Mouse (Mus musculus) 3134 (cell line): ENCODE data around the gene Psmd1.

Experiments used
- DNase-seq: peaks from one replicate; pipeline ENCODE4 v3.0.0-alpha.2; 2011; ENCODE audit warnings: low spot score; ENCODE audit not compliant: insufficient read length; ENCODE audit errors: extremely low read depth

The Psmd1 gene

GRCm38 (mm10) chr1:86058856-86059769, 5.1 kb upstream of the Psmd1 start:
- peak; percentile 67 for DNase-seq

- no peak for DNase-seq
Observed at GRCm38 (mm10) chr1:86062523-86062922, 1.7 kb upstream of the Psmd1 start.

DNA sequence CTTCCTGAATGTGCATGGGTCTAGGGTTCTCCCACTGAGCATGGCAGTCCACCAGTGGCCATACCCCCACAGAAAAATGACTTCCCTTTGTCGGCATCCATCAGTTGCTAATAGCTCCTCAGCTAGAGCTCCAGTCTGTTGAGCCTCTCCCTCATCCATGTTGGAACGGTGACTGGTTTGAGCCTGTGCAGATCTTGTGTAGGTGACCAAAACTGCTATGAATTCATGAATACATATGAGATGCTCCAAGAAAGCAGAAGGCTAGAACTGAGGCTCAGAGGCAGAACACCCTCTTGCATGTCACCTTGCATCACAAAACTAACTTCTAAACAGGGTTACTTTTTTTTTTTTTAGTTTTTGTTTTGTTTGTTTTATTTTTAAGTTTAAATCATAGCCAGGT, 12.4 kb downstream of the Psmd1 start:
- DNase-seq, result no peak

GRCm38 (mm10) chr1:86094413-86094812, 30.2 kb downstream of the Psmd1 start:
- no peak for DNase-seq

- no peak for DNase-seq
Observed at GRCm38 (mm10) chr1:86105054-86105453, 40.9 kb downstream of the Psmd1 start.

- no peak for DNase-seq
Observed at GRCm38 (mm10) chr1:86111779-86112178, 47.6 kb downstream of the Psmd1 start, which contains the start of gene Htr2b. Htr2b (minus strand) TSS chr1:86111970.

GRCm38 (mm10) chr1:86114141-86114540, 50.0 kb downstream of the Psmd1 start:
- no peak for DNase-seq

DNA sequence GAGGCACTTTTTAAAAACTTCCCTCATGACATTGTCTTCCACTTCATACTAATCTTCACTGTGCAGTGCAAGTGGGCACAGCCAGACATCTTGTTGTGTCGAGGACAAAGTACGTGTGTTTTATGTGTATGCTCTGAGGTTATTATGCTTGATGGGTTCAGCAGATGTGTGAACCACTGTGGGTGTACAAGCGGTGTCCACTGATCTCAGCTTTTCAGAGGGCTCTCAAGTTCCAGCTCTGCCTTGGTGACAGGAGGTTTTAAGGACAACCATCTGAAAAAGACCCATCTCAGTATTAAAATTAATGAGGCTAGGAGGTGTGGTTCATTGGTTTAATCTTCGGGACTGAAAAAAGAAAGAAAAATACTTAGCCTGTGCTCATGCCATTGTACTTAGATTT, 55.4 kb downstream of the Psmd1 start:
- no peak for DNase-seq

DNA sequence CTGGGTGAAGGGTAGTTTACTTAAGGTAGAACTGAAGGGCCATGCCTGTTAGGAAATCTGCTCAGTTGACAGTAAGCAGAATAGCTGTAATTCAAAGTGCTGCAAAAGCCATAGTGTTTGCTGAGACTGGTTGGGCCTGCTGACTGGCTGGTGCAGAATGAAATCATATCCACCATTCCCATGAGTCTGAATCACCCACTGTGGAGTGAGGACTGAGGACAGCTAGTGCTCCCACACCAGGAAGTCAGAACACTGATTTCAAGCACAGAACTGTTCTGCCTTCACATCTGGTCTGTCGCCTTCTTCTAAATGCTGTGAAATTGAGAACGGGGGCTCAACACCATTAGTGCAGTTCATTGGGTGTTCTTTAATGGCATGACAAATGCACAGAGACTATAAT, 61.8 kb downstream of the Psmd1 start:
- no peak for DNase-seq

DNA sequence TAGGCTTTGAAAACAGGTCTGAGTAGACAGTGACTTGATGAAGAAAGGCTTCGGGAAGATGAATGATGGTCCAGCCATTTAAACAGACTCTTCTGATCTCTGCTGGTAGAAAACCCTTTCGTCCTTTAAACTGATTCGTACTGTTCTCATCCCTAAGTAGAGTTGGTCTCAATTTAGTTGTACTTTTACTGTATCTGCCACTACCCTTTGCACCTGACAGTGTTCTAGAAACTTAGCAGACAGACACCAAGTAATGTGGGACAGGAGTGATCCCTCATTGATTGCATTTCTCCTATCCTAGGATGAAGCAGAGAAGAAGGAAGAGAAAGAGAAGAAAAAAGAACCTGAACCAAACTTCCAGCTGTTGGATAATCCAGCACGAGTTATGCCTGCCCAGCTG, 69.2 kb downstream of the Psmd1 start, which contains the start of gene Gm21972:
Gene Gm21972, plus strand, starts transcription at position 301 of the 400 bp plus-strand sequence.
- no peak for DNase-seq

GRCm38 (mm10) chr1:86135315-86135714, 71.1 kb downstream of the Psmd1 start:
- DNase-seq, result no peak

DNA sequence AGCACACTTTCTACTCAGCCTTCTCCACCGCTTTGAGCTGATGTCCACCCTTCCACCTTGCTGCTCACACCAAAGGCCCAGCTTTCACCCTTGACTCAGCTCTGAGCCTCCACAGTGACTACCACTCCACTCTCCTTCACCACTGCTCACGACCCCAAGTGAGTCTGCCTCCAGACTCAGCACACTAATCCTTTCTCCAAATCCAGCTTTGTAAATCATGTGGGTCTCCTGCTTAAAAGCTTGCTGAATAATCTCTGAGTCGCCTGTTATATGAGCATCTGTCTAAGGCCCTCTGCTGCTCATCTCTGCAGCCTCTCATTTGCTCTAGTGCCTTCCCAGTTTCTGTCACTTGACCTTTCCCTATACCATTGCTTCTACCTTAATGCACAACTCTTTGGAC, 76.9 kb downstream of the Psmd1 start:
- DNase-seq, result no peak

DNA sequence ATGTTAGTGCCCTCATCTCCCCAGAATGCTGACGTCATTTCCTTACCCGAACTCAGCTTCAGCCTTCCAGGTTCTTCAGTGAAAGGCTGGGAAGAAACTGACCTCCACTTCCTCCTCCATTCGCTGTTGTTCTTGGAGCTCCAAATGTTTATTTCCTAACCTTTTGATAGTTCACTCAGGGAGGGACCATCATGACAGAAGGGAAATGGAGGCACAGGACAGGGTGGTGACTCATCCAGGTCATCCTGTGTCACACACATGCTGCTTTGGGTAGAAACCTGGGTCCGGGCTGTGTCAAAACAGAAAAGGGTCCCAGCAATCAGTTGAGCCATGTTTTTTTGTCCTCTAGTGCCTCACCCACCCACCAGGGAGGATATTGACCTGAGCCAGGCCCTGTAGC, 79.0 kb downstream of the Psmd1 start:
- DNase-seq, result no peak

DNA sequence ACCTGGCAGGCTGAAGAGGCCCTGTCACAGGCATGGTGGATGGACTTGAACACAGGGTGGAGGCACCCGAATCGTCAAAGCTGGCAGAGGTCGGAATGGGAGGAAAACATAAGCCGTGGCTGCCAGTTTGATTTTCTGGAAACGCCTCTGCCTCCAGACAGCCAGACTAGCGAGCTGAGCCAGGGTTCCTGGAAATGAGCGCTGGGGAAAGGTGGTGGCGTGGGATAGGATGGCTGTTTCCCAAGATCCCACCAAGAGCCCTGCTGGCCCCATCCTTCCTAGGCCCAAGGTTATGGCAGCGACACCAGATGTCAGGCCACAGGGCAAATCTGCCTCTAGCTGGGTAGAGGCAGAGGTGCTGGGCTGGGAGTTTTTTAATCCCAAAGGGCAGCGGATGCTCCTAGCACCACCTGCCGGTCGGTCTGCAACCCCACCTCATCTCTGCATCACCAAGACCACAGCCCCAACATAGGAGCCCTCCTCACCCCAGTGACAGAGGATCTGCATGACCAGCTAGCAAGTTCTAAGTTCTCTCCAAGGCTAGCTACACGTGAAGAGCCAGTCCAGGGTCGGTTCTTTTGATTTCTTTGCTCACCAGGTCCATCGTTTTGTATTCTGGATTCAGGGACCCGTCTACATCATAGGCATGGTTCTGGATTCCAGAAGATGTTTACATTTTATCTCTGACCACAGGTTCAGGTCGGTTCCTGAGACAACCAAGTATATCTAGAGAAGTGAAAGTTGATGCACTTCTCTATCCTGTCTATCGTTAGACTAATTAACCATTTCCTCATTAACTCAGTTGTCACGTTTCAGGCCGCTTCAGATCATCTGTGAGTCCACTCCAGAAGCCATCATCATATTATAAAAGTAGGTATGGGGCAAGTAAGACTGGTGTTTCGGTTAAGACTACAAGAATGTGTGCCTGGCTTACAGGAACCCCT, 80.1 kb downstream of the Psmd1 start:
- no peak for DNase-seq

DNA sequence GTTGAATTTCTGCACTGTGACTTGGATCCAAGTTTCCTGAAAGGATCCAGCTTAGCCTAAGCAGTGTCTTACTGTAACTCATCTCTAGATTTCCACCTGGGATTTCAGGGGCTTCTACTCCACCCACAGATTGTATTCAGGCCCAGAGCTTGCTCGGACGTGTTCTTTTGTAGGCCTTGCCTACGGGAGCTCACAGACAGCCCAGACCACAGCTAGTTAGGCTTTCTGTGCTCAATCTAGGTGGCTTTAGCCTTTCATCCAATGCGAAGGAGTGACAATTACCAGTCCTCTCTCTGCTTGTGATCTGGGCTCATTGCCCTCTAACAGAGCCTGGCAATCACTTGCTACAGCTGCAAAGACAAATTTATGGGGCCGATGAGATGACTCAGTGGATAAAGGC, 82.1 kb downstream of the Psmd1 start:
- DNase-seq, result no peak

GRCm38 (mm10) chr1:86147557-86147956, 83.4 kb downstream of the Psmd1 start:
- peak; percentile 67 for DNase-seq

DNA sequence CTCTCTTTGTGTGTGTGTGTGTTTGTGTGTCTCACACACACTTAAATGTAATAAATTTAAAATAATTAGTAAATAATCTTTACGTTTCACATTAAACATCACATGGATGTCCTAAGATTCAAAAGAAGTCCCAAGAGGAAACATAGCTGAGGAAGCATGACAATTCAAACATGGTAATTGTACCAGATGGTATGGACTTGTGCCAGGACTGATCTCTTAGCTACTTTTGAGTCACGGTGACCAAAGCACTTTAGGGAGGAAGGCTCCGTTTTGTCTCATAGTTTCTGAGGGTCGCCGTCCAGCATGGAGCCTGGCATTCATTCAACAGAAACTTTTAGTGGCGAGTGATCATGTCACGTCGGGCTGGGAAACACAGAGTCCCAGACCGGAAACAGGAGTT, 84.0 kb downstream of the Psmd1 start:
- peak; percentile 54 for DNase-seq

DNA sequence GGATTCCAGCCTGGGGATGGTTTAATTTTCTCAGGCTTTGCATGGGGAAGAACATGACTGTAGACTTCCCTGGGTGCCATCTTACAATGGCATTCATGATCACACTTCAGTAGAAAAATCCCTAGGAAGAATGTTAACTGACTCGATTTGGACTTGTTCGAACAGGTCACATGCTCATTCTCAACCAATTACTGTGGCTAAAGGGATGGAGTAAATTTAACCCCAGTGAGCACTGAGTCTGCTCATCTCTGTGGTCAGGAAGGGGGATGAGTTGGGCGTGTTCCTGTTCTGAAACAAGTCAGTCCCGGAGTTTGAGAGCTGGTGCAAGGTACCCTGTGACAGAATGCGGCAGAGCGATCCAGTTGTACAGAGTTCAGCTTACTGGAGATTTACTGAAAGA, 86.7 kb downstream of the Psmd1 start:
- peak; percentile 59 for DNase-seq

GRCm38 (mm10) chr1:86151376-86151775, 87.2 kb downstream of the Psmd1 start:
- DNase-seq, result peak; percentile 54

GRCm38 (mm10) chr1:86152618-86153017, 88.4 kb downstream of the Psmd1 start:
- no peak for DNase-seq

DNA sequence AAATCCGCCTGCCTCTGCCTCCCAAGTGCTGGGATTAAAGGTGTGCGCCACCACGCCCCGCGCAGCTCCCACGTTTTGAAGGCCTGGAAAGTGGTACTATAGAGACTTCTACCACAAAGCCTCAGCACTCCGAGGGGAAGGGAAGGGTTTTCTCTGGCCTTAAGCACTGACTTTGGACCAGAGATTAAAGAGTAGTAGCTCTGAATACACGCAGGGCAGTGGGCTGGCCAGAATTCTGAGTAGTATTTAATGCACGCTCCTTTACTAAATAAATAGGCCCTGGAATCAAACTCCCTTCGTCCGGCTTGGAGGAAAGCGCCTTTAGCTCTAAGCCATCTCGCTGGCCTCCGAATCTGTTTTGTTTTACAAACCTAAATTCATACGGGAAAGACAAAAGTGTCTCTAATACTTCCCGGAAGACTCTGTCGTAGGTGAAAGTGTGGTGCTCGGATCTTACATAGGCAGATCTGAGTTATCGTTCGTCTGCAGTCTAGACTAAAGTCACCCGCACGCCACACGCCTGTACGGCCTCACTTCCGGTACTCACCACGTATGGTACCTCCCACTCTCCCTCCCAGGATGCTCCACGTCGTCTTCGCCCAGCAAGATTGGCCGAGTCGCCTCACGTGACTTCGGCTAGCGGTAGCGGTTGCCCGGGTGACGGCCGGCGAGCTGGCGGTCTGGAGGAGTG, 90.1 kb downstream of the Psmd1 start, which contains the start of gene Armc9:
Gene Armc9, plus strand, starts transcription at position 648 of the 691 bp plus-strand sequence.
- peak; percentile 92 for DNase-seq
